7 mouse cellular contexts compared by ENCODE assay signal in the genomic region with DNA sequence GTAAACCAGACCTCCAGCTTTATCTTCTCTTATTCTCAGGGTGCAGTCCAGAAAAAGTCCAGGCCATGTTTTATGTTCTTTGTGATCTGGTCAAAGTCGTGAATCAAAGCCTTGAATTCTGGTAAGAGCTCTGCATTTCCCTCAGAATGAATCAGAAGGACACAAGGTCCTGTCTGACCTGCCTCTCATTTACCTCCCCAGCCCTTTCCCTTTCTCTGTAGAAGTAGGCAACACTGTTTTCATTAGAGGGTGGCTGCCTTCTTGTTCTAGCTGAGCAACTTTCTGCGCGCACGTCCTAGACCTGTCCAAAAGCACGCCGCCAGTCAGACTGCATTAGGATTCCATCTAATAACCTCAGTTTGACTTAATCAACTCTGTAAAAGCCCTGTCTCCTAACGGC. TPM values are rescaled to one million over a fixed set of nuclear protein-coding genes. Genes with fewer than 3 reads are reported as not detected.
A peak's percentile ranks its signal among the peaks of the same experiment; 100 is the strongest.
DNase-seq lines count a peak whose midpoint lies in the region; ATAC-seq and TF ChIP-seq lines count a peak whose summit lies in the region.

No protein-coding gene starts in this region.

- no peaks in the 10 kb centered on the region for H3K27me3 ChIP-seq in C2C12 (ENCODE audit: control insufficient read depth, insufficient read depth, insufficient read length)
- H3K27me3 ChIP-seq in embryonic facial prominence, embryonic 15.5 days = no peaks in the 10 kb centered on the region
- no peaks in the 10 kb centered on the region for H3K27me3 ChIP-seq in stomach, embryonic 14.5 days (ENCODE audit: control insufficient read depth, insufficient read depth, low read length)

- WGBS in embryonic facial prominence, embryonic 15.5 days = 13% methylated on average over 7 of the region's 7 CpGs
- 26% methylated on average over 7 of the region's 7 CpGs for WGBS in stomach, embryonic 14.5 days

- peaks cover 8% of the 10 kb centered on the region for H3K79me3 ChIP-seq in C2C12 (ENCODE audit: low read depth)

- H3ac ChIP-seq in C2C12 (ENCODE audit: control insufficient read depth, insufficient read length, low read depth) = peak overlapping the region; percentile 22

- no peaks in the 10 kb centered on the region for H3K36me3 ChIP-seq in C2C12 (ENCODE audit: control insufficient read depth, insufficient read depth)
- H3K36me3 ChIP-seq in embryonic facial prominence, embryonic 15.5 days = no peaks in the 10 kb centered on the region
- no peaks in the 10 kb centered on the region for H3K36me3 ChIP-seq in stomach, embryonic 14.5 days (ENCODE audit: control insufficient read depth, insufficient read depth, low read length)

- peaks cover 52% of the 10 kb centered on the region for H3K79me2 ChIP-seq in C2C12 (ENCODE audit: control insufficient read depth, insufficient read depth)

- TF ChIP-seq CTCF in C2C12 (IDR thresholded peaks at IDR 0.05; ENCODE audit: control insufficient read depth, insufficient read depth, insufficient read length) = no peak

- H3K27ac ChIP-seq in embryonic facial prominence, embryonic 15.5 days (replicated peaks) = peak overlapping the region; percentile 100
- H3K27ac ChIP-seq in stomach, embryonic 14.5 days (ENCODE audit: low read length) = peak overlapping the region; percentile 95

- DNase-seq in 3134 (ENCODE audit: extremely low read depth, insufficient read length, low spot score) = peak; percentile 68
- DNase-seq in kidney, postnatal 4 days = peak; percentile 20 to 43
- no peak for DNase-seq in right cerebral cortex, adult 18-20 months

- peak overlapping the region; percentile 43 for H3K4me3 ChIP-seq in C2C12 (ENCODE audit: insufficient read depth, poor library complexity, severe bottlenecking)
- H3K4me3 ChIP-seq in embryonic facial prominence, embryonic 15.5 days (replicated peaks) = peak overlapping the region; percentile 62
- H3K4me3 ChIP-seq in stomach, embryonic 14.5 days (ENCODE audit: low read depth, low read length) = peak overlapping the region; percentile 27

- no peaks in the 10 kb centered on the region for H3K9me3 ChIP-seq in embryonic facial prominence, embryonic 15.5 days (replicated peaks)
- H3K9me3 ChIP-seq in stomach, embryonic 14.5 days (ENCODE audit: control insufficient read depth, low read depth, low read length) = no peaks in the 10 kb centered on the region

- 0 out of 2 replicates have a peak overlapping the region, but pooled peaks have one; percentile 23 for H3K9ac ChIP-seq in embryonic facial prominence, embryonic 15.5 days
- H3K9ac ChIP-seq in stomach, embryonic 14.5 days (replicated peaks; ENCODE audit: low read depth, low read length) = peak overlapping the region; percentile 28

- H3K4me2 ChIP-seq in embryonic facial prominence, embryonic 15.5 days (replicated peaks) = peak overlapping the region; percentile 51
- peak overlapping the region; percentile 54 for H3K4me2 ChIP-seq in stomach, embryonic 14.5 days (replicated peaks; ENCODE audit: low read depth, low read length)

- peaks cover 26% of the 10 kb centered on the region for H3K4me1 ChIP-seq in embryonic facial prominence, embryonic 15.5 days
- peaks cover 19% of the 10 kb centered on the region; the same call in 1 of the 2 replicates for H3K4me1 ChIP-seq in stomach, embryonic 14.5 days (ENCODE audit: control insufficient read depth, insufficient read depth, low read length)

- no peak for ATAC-seq in embryonic facial prominence, embryonic 15.5 days (ENCODE audit: insufficient number of reproducible peaks, low FRiP score, low TSS enrichment, low read depth)
- no peak for ATAC-seq in stomach, embryonic 14.5 days (ENCODE audit: insufficient number of reproducible peaks, insufficient read depth, low FRiP score, low read depth)
- ATAC-seq in granulocyte monocyte progenitor cell, adult 5-6 weeks (replicated peaks; ENCODE audit: poor library complexity, severe bottlenecking) = no peak

TF ChIP-seq in C2C12, 6 proteins besides CTCF, POLR2A, EP300 and RAD21:
- no peak for TF ChIP-seq MYOG (IDR thresholded peaks at IDR 0.05; ENCODE audit: control insufficient read depth, extremely low read depth, insufficient read length)
- TF ChIP-seq MYOD1 (IDR thresholded peaks at IDR 0.05; ENCODE audit: control insufficient read depth, insufficient read length, low read depth) = no peak
- TF ChIP-seq FOSL1 (IDR thresholded peaks at IDR 0.05; ENCODE audit: insufficient read depth, low read length, poor library complexity, severe bottlenecking) = no peak
- no peak for TF ChIP-seq CEBPB (IDR thresholded peaks at IDR 0.05; ENCODE audit: low read depth)
- no peak for TF ChIP-seq MAX (IDR thresholded peaks at IDR 0.05)
- TF ChIP-seq USF1 (IDR thresholded peaks at IDR 0.05; ENCODE audit: low read depth) = no peak

RNA-seq across cellular contexts. Expression of gene Tmpo, which starts 0.8 kb away (rescaled TPM):
- polyA plus RNA-seq in C2C12 (2012; fragmentation: generic; extraction: Trizol) = 113 TPM
- 198 and 203 TPM in 2 replicates for polyA plus RNA-seq in embryonic facial prominence, embryonic 15.5 days (2015; fragmentation: Nextera tagmentation; extraction: Ambion mirVana)
- 236 and 261 TPM in 2 replicates for polyA plus RNA-seq in stomach, embryonic 14.5 days (2014; fragmentation: Nextera tagmentation; extraction: Ambion mirVana)
- total RNA-seq in granulocyte monocyte progenitor cell, adult 5-6 weeks (2014; fragmentation: Nextera tagmentation) = 186 and 211 TPM in 2 replicates
- 339 and 445 TPM in 2 replicates for total RNA-seq in granulocyte monocyte progenitor cell, adult 5-6 weeks (2017)

RNA-seq across cellular contexts. Expression of gene Slc25a3, which starts 56.4 kb away (rescaled TPM):
- 722 TPM for polyA plus RNA-seq in C2C12 (2012; fragmentation: generic; extraction: Trizol)
- 417 and 423 TPM in 2 replicates for polyA plus RNA-seq in embryonic facial prominence, embryonic 15.5 days (2015; fragmentation: Nextera tagmentation; extraction: Ambion mirVana)
- 501 and 502 TPM in 2 replicates for polyA plus RNA-seq in stomach, embryonic 14.5 days (2014; fragmentation: Nextera tagmentation; extraction: Ambion mirVana)
- 534 and 562 TPM in 2 replicates for total RNA-seq in granulocyte monocyte progenitor cell, adult 5-6 weeks (2014; fragmentation: Nextera tagmentation)
- total RNA-seq in granulocyte monocyte progenitor cell, adult 5-6 weeks (2017) = 175 and 228 TPM in 2 replicates
